Mouse (Mus musculus) embryonic facial prominence, embryonic 13.5 days (tissue): ENCODE results near the gene Klf12. TPM values are rescaled to one million over a fixed set of nuclear protein-coding genes. Genes with fewer than 3 reads are reported as not detected.

Experiments used
- ATAC-seq: fragments of 200-750 bp; cut with Nextera tagmentation; 2 replicates; pipeline ENCODE4 v1.8.0; 2017; ENCODE audit warnings: low read depth; ENCODE audit not compliant: insufficient number of reproducible peaks, insufficient read depth, low FRiP score, low TSS enrichment
- H3K27ac ChIP-seq: fragments of 300-500 bp; sonication (generic); 2 replicates; pipeline ENCODE4 v1.5.1; 2015; ENCODE audit warnings: moderate library complexity, mild to moderate bottlenecking, inconsistent platforms
- H3K27me3 ChIP-seq: fragments of 300-500 bp; sonication (generic); 2 replicates; pipeline ENCODE4 v1.6.1; 2015; ENCODE audit warnings: mild to moderate bottlenecking, inconsistent platforms
- H3K36me3 ChIP-seq: fragments of 300-500 bp; sonication (generic); 2 replicates; pipeline ENCODE4 v1.6.1; 2015; ENCODE audit warnings: mild to moderate bottlenecking, inconsistent platforms
- H3K4me1 ChIP-seq: fragments of 300-500 bp; sonication (generic); 2 replicates; pipeline ENCODE4 v1.6.1; 2015; ENCODE audit warnings: inconsistent platforms
- H3K4me2 ChIP-seq: fragments of 300-500 bp; sonication (generic); 2 replicates; pipeline ENCODE4 v1.6.1; 2015; ENCODE audit warnings: moderate library complexity, mild to moderate bottlenecking, inconsistent platforms
- H3K4me3 ChIP-seq: fragments of 300-500 bp; sonication (generic); 2 replicates; pipeline ENCODE4 v1.5.1; 2015; ENCODE audit warnings: mild to moderate bottlenecking, inconsistent platforms
- H3K9ac ChIP-seq: fragments of 300-500 bp; sonication (generic); 2 replicates; pipeline ENCODE4 v1.6.1; 2015; ENCODE audit warnings: mild to moderate bottlenecking, inconsistent platforms
- H3K9me3 ChIP-seq: fragments of 300-500 bp; sonication (generic); 2 replicates; pipeline ENCODE4 v1.6.1; 2016; ENCODE audit warnings: inconsistent platforms
- WGBS: fragments of 180-500 bp; shearing (Covaris S2); methylation state at CpG from one replicate; pipeline ENCODE4 v1.1.7; 2015; ENCODE audit warnings: mixed read lengths; 5-methylcytosine and 5-hydroxymethylcytosine counted together
- polyA plus RNA-seq: library from polyadenylated mRNA; unstranded; fragments of >200 nt; fragmentation: Nextera tagmentation; extraction: Ambion mirVana; gene quantifications from 2 replicates; pipeline ENCODE4 v1.2.1, GENCODE M21; 2015

The Klf12 gene
- polyA plus RNA-seq, 1 experiment from 2014 or later = 33.0 TPM

DNA sequence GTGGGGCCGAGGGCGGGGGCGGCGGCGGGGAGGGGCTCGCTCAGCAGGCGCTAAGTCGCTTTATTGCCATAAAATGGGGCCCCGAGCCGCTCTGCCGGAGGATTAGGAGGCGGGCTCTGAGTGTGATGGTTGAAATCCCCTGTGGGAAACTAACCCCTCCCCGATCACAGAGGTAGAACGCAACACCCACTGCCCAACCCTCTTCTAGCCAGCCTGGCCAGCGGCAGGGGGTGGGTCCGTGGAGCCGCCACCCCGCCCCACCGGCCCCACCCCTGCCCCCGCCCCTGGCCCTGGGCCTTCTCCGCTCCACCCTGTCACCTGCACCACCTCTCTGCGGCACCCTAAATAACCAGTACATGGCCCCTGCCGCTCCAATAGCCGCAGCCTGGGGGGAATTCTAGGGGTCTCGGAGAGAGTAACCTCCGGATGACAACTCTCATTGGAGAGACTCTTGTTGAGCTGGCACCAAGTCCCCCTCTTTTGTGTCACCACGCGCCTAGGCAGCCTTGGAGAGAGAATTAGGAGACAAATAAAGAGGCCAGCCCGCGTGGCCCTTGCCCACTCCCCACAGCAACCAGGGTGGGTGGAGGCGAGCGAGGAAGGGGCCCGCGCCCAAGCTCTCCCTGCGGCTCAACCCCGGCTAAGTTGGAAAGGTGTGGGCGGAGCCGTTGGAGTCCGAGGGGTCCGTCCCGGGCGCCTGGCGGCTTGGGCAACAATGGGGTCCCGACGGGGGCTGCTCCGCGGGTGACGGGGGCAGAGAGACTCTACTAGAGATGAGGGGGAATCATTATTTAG is 579 bp upstream of the Klf12 start:
- Histone ChIP-seq H3K9me3 (no peaks in the 10 kb centered on the region), H3K9ac (peak overlapping the region; percentile 84), H3K36me3 (no peaks in the 10 kb centered on the region), H3K4me1 (peaks cover 34% of the 10 kb centered on the region), H3K4me3 (peak overlapping the region; percentile 68), H3K4me2 (peak overlapping the region; percentile 91), H3K27me3 (no peaks in the 10 kb centered on the region), H3K27ac (peak overlapping the region; percentile 95)
- ATAC-seq = peak; percentile 84
- WGBS = 1% methylated on average over 44 of the region's 48 CpGs

DNA sequence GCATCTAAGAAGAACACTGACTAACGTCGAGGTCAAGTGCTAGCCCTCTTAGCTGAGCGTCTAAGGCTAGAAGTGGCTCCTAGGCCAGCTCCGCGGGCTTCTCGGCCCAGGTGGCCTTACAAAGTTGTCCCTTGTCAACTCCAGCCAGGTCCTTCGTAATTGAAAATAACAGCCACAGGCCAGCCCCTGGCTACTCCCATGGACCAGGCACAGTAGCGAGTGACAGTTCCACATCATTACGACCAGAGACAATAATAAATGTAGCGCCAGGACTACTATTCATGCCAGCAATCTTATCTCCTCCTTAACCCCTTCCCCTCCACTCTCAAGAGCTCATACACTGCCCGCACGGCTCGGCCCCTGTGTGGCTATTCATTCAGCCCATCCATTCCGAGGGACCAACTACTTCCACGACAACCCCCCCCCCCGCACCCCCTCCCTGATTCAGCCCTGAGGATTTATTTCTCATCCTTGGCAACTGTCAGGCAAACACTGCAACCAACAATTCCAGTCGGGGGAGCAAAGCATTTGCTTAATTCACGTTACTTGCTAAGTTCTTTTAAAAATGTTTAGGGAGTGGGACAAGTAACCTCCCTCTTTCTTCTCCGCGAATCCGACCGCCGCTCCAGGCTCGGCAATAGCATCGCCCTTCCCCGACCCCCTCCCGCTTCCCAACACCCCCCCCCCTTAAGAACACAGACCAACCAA is 914 bp downstream of the Klf12 start:
- peaks cover 30% of the 10 kb centered on the region for H3K4me1 ChIP-seq
- WGBS = under 1% methylated on average over 27 of the region's 27 CpGs
- no peak for ATAC-seq

DNA sequence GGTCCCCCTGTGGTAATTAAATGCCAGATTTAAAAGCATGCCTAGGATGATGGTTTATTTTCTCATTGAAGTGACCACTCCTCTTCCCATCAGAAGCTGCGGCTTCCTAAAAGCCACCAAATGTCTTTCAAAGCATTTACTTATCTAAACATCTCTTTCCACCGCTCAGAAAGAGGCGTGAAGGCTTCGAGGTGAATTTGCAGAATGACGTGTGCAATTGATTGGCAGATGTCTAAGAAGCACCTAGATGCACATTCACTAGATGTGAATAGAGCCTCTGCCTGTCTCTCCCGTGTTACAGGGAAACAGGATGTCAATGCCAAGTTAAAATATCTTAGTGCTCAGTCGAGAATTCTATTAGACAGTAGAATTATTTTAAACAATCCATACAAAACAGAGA is 1.8 kb downstream of the Klf12 start:
- no peak for ATAC-seq
- no peaks in the 10 kb centered on the region for H3K27me3 ChIP-seq
- H3K4me1 ChIP-seq = peaks cover 29% of the 10 kb centered on the region
- peak overlapping the region; percentile 84 for H3K9ac ChIP-seq
- WGBS = 4% methylated on average over 7 of the region's 7 CpGs
- H3K4me3 ChIP-seq = peak overlapping the region; percentile 68
- no peaks in the 10 kb centered on the region for H3K36me3 ChIP-seq
- H3K27ac ChIP-seq = no peak overlapping the region
- H3K9me3 ChIP-seq = peaks cover 2% of the 10 kb centered on the region; the same call in 1 of the 2 replicates
- H3K4me2 ChIP-seq = peak overlapping the region; percentile 91

More for the DNA sequence above, 914 bp downstream of the Klf12 start:
- H3K27me3 ChIP-seq = no peaks in the 10 kb centered on the region
- H3K4me2 ChIP-seq = peak overlapping the region; percentile 91
- peaks cover 2% of the 10 kb centered on the region; the same call in 1 of the 2 replicates for H3K9me3 ChIP-seq
- H3K36me3 ChIP-seq = no peaks in the 10 kb centered on the region
- H3K27ac ChIP-seq = peak overlapping the region; percentile 95
- peak overlapping the region; percentile 68 for H3K4me3 ChIP-seq
- H3K9ac ChIP-seq = peak overlapping the region; percentile 84

DNA sequence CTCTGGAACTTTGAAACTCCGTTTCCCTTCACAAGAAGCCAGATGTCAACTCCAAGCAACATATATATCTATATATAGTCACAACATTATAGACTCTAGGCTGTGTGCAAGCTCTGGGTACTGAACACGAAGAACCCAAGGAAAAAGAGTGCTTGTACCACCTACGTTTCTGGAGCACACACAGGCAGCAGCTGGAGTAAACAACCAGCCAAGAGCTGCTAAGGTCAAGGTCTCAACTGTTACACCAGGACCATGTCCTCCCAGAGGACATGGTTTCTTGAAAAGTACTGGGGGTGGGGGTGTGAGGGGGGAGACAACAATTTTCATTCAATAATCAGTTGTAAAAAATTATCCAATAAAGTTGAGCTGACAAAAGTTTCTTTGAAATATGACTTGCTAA is 2.7 kb downstream of the Klf12 start:
- ATAC-seq = no peak
- H3K4me1 ChIP-seq = peaks cover 19% of the 10 kb centered on the region
- no peak overlapping the region for H3K9ac ChIP-seq
- no peaks in the 10 kb centered on the region for H3K36me3 ChIP-seq
- H3K27me3 ChIP-seq = no peaks in the 10 kb centered on the region
- no peak overlapping the region for H3K27ac ChIP-seq
- H3K9me3 ChIP-seq = peaks cover 2% of the 10 kb centered on the region; the same call in 1 of the 2 replicates
- WGBS = 38% methylated on average over 3 of the region's 3 CpGs
- H3K4me2 ChIP-seq = peak overlapping the region; percentile 14
- no peak overlapping the region for H3K4me3 ChIP-seq

DNA sequence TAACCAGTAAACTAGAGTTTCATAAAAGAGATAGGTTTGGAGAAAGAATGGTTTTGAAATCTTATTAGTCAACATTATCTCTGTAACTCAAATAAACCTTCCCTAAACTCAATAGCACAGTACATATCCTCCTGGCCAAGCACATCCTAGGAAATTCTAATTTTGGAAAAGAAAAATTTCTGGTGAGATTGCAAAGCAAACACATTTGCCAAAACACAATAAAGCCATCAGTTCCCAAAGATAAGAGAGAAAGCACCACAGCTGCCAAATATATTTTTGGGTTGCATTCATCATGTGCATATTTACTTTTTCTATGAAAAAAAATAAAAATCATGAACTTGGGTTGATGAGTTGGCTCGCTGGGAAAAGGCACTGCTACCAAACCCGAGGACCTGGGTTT is 10.3 kb downstream of the Klf12 start:
- H3K27ac ChIP-seq = no peak overlapping the region
- no peaks in the 10 kb centered on the region for H3K27me3 ChIP-seq
- no peak overlapping the region for H3K4me3 ChIP-seq
- 89% methylated on average over 2 of the region's 2 CpGs for WGBS
- no peak overlapping the region for H3K9ac ChIP-seq
- H3K9me3 ChIP-seq = no peaks in the 10 kb centered on the region
- H3K36me3 ChIP-seq = no peaks in the 10 kb centered on the region
- ATAC-seq = no peak
- H3K4me2 ChIP-seq = no peak overlapping the region
- H3K4me1 ChIP-seq = no peaks in the 10 kb centered on the region

DNA sequence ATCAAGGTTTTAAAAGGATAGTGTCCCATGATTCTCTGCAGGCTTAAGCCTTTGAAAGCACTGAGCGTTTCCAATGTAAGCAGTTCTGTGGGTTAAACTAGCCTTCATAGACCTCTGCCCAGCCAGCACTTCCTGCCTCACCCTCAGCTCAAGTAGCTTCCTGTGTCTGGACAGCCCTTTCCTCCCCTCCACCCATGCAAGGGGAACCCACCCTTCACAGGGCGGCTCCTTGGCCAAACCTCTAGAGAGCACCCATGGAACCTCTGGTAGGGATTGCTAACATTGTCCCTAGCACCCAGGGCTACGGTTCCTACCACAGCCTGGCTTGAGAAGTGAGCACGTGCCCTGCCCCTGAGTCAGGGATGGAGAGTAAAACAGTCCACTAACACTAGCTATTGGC is 23.9 kb downstream of the Klf12 start:
- ATAC-seq = no peak
- WGBS = 60% methylated on average over 4 of the region's 4 CpGs
- no peak overlapping the region for H3K9ac ChIP-seq
- no peak overlapping the region for H3K4me3 ChIP-seq
- no peaks in the 10 kb centered on the region for H3K36me3 ChIP-seq
- H3K4me2 ChIP-seq = no peak overlapping the region
- peaks cover 20% of the 10 kb centered on the region for H3K4me1 ChIP-seq
- H3K9me3 ChIP-seq = no peaks in the 10 kb centered on the region
- H3K27me3 ChIP-seq = no peaks in the 10 kb centered on the region
- peak overlapping the region; percentile 45; the same call in 1 of the 2 replicates for H3K27ac ChIP-seq

DNA sequence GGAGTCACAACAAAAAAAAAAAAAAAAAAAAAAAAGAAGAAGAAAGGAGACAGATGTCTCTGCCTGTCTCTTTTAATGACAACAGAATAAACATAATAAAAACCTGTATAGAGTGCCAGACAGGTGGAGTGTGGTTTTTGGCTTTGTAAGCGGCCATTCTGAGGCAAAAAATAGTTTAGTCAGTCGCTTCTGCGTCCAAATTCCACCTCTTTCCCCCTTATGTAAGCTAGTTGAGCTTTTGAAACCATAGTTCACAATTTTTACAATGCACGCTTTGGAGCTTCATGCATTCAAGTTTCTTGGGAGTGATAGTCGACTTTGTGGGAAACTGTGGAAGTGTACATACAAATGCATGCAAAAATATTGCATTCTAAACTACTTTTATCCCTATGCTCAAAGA is 41.4 kb downstream of the Klf12 start:
- H3K4me1 ChIP-seq = peaks cover 3% of the 10 kb centered on the region; the same call in 1 of the 2 replicates
- ATAC-seq = no peak

DNA sequence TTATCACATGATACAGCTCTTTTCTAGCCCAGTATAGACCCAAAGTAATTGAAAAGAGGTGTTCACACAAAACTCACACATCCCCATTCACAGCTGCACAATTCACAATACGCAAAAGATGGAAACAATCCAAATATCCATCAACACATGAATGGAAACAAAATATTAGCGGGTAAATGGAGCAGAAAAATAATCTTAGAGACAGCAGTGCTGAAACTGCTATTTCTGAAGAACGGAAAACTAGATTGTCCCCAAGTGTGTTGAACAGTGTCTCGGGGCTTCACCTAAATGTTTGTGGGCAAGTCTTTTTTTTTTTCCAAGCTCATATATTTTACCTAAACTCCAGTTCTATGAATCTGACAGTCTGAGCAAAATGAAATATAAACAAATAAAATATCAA is 44.6 kb downstream of the Klf12 start:
- no peak for ATAC-seq
- H3K9me3 ChIP-seq = no peaks in the 10 kb centered on the region
- no peak overlapping the region for H3K4me3 ChIP-seq
- no peak overlapping the region for H3K27ac ChIP-seq
- peaks cover 3% of the 10 kb centered on the region; the same call in 1 of the 2 replicates for H3K4me1 ChIP-seq
- no peaks in the 10 kb centered on the region for H3K36me3 ChIP-seq
- 88% methylated on average over 4 of the region's 4 CpGs for WGBS
- H3K27me3 ChIP-seq = no peaks in the 10 kb centered on the region
- no peak overlapping the region for H3K9ac ChIP-seq
- H3K4me2 ChIP-seq = no peak overlapping the region

More for the DNA sequence above, 41.4 kb downstream of the Klf12 start:
- H3K9ac ChIP-seq = no peak overlapping the region
- no peaks in the 10 kb centered on the region for H3K9me3 ChIP-seq
- no peak overlapping the region for H3K4me2 ChIP-seq
- no peaks in the 10 kb centered on the region for H3K27me3 ChIP-seq
- 88% methylated on average over 5 of the region's 5 CpGs for WGBS
- no peak overlapping the region for H3K4me3 ChIP-seq
- H3K36me3 ChIP-seq = no peaks in the 10 kb centered on the region
- H3K27ac ChIP-seq = no peak overlapping the region

DNA sequence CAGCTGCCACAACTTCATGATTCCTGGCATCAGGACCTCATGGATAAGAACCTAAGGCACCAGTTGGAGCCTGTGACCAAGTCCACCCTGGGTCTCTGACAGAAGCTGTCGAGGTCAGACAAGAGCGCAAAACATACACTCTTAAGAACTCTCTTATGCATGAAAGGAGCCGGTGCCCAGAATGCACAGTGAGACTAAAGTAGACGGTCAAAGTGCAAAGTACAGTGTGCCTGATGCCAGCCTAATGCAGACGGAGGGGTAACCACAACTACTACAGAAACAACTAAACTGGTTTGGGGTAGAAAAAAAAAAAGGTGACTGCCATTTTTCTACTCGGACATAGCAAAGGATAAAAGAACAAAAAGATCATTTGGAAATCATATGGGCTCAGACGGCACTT is 47.7 kb downstream of the Klf12 start:
- 86% methylated on average over 7 of the region's 7 CpGs for WGBS
- no peaks in the 10 kb centered on the region for H3K36me3 ChIP-seq
- ATAC-seq = no peak
- H3K9ac ChIP-seq = no peak overlapping the region
- H3K4me2 ChIP-seq = no peak overlapping the region
- no peaks in the 10 kb centered on the region for H3K4me1 ChIP-seq
- H3K9me3 ChIP-seq = no peaks in the 10 kb centered on the region
- no peak overlapping the region for H3K4me3 ChIP-seq
- H3K27ac ChIP-seq = no peak overlapping the region
- H3K27me3 ChIP-seq = no peaks in the 10 kb centered on the region

DNA sequence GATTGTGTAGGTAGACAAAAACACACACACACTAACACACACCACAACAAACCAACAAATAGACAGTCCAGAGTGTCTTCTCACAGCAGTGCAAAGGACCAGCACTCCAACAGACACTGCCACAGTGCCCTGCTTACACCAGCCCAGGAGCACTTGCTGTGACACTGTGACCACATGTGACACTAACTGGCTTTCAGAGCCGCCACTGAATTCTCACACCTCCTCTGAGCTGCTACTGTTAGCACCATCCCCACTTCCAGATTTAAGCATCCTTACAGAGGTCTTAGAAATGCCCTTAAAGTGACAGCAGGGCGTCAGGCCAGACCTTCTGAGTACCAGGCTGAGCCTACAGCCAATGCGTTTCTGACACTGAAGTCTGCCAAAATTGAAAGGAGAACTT is 48.7 kb downstream of the Klf12 start:
- Histone ChIP-seq H3K4me2 (no peak overlapping the region), H3K4me1 (no peaks in the 10 kb centered on the region), H3K36me3 (no peaks in the 10 kb centered on the region), H3K27me3 (no peaks in the 10 kb centered on the region), H3K27ac (no peak overlapping the region), H3K9ac (no peak overlapping the region), H3K9me3 (no peaks in the 10 kb centered on the region), H3K4me3 (no peak overlapping the region)
- no peak for ATAC-seq
- 53% methylated on average over 3 of the region's 3 CpGs for WGBS

DNA sequence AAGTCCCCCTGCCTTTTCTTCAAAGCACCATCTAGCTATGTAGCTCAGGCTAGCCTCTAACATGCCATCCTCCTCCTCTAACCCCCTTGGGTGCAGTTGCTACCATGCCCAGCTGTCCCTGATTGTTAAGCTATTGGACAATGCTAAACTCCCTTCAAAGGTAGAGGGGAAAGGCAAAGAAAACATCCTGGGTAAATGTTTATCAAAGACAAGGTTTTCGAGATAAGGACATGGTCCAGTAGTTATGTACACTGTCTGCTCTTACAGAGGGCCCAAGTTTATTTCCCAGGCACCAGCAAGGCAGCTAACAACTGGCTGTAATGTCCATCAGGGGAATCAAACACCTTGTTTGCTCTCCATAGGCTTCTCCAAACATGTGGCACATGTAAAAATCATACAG is 53.1 kb downstream of the Klf12 start:
- Histone ChIP-seq H3K36me3 (no peaks in the 10 kb centered on the region), H3K27me3 (no peaks in the 10 kb centered on the region), H3K9ac (no peak overlapping the region), H3K9me3 (no peaks in the 10 kb centered on the region), H3K4me3 (no peak overlapping the region), H3K4me2 (no peak overlapping the region), H3K27ac (no peak overlapping the region), H3K4me1 (no peaks in the 10 kb centered on the region)
- WGBS = 81% methylated on average over 1 of the region's 1 CpGs
- ATAC-seq = no peak

DNA sequence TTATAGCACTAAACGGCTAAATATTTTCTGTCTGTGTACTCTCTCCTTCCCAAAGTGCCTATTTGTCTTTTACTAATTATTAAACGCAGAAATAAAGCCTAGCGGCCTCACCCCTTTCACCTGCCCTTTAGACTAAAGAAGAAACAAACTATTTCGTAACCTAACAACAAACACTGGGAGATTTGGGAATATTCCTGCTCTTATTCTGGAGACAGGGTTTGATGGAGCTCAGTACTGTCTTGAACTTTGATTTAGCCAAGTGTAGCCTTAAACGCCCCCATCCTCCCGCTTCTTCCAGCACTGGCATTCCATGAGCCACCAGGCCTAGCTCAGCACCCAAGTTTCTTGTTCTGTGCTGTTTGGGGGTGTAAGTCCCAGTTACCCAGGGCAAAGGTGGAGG is 56.4 kb downstream of the Klf12 start:
- Histone ChIP-seq H3K9ac (no peak overlapping the region), H3K27ac (no peak overlapping the region), H3K4me2 (no peak overlapping the region), H3K27me3 (no peaks in the 10 kb centered on the region), H3K4me1 (peaks cover 6% of the 10 kb centered on the region), H3K36me3 (no peaks in the 10 kb centered on the region), H3K9me3 (no peaks in the 10 kb centered on the region), H3K4me3 (no peak overlapping the region)
- ATAC-seq = no peak
- 96% methylated on average over 6 of the region's 6 CpGs for WGBS
